Mouse (Mus musculus) B cell, adult 67 days (primary cell): ENCODE data around the gene Tipin. TPM values are rescaled to one million over a fixed set of nuclear protein-coding genes. Genes with fewer than 3 reads are reported as not detected.

Experiments
- total RNA-seq, 2 experiments: library from RNA; stranded (reverse); gene quantifications; 4 replicates each; pipeline ENCODE4 v1.2.4; 2023

The Tipin gene
- 10 to 100 TPM; 19.1 to 40.5 TPM for total RNA-seq

GRCm38 (mm10) chr9:64281105-64281780 lies at the start of gene Tipin:
Gene Tipin (plus strand): TSS chr9:64281581.

GRCm38 (mm10) chr9:64234768-64235435 lies 46.5 kb upstream of the Tipin start, which contains the start of gene Uchl4:
Gene Uchl4 (plus strand): TSS chr9:64235201.

GRCm38 (mm10) chr9:64253021-64253904 lies 28.1 kb upstream of the Tipin start, which contains the start of gene Map2k1:
Gene Map2k1 (minus strand): TSS chr9:64253631.

GRCm38 (mm10) chr9:64341254-64341566 lies 59.8 kb downstream of the Tipin start, which contains the start of gene Dis3l:
Gene Dis3l (minus strand): TSS chr9:64341288.

Other genes starting within 250 kb of the Tipin start
- gene Lctl, start 164.4 kb upstream of the Tipin start, total RNA-seq, result not detected
- gene Zwilch, start 108.5 kb upstream of the Tipin start, total RNA-seq, result 1 to 10 TPM; 6.1 to 6.3 TPM
- gene Rpl4, start 108.2 kb upstream of the Tipin start, total RNA-seq, result 1,000 to 10,000 TPM; 1,733 to 1,769 TPM
- 10 to 100 TPM; 20.3 to 21.0 TPM for gene Snapc5, start 102.3 kb upstream of the Tipin start, total RNA-seq
- 1 to 10 TPM; 2.8 to 2.9 TPM for gene Uchl4, start 46.4 kb upstream of the Tipin start, total RNA-seq
- 100 to 1,000 TPM; 139 to 161 TPM for gene Map2k1, start 27.9 kb upstream of the Tipin start, total RNA-seq
- gene Dis3l, start 59.7 kb downstream of the Tipin start, total RNA-seq, result 10 to 100 TPM; 29.1 to 30.5 TPM
- not detected for gene Megf11, start 104.0 kb downstream of the Tipin start, total RNA-seq